Mouse (Mus musculus): ENCODE measurements around the gene Sipa1l1. TPM values are rescaled to one million over a fixed set of nuclear protein-coding genes. Genes with fewer than 3 reads are reported as not detected.

Sipa1l1 gene
- polyA plus RNA-seq, 1 experiment from 2014 or later = 28.6 TPM

DNA sequence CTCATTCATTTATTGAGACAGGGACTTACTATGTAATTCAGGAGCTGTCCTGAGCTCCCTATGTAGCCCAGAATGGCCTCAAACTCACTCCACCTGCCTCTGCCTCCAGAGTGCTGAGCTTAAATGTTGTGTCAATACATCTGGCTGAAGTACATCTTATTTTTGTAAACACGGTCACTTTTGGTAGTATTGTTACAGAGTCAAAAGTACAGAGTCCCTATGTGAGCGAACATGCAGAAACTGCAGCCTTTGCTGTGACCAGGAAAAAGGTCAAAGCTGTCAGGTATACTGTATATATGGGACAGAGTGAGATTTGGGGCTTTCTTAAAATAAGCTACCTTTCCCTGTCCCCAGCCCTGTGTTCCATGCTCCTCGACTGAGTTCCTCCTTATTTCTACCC is 17.6 kb downstream of the Sipa1l1 start:
- H3K27me3 ChIP-seq (ENCODE audit: low read depth, poor library complexity, severe bottlenecking) = no peaks in the 10 kb centered on the region
- peaks cover 43% of the 10 kb centered on the region for H3K4me1 ChIP-seq
- peak; percentile 3 for DNase-seq (ENCODE audit: low spot score)
- 76% methylated on average over 3 of the region's 3 CpGs for WGBS
- no peak overlapping the region for H3K27ac ChIP-seq (replicated peaks)
- no peak overlapping the region for H3K4me3 ChIP-seq
- peaks cover 26% of the 10 kb centered on the region for H3K9me3 ChIP-seq (replicated peaks)
- peaks cover 30% of the 10 kb centered on the region for H3K36me3 ChIP-seq

DNA sequence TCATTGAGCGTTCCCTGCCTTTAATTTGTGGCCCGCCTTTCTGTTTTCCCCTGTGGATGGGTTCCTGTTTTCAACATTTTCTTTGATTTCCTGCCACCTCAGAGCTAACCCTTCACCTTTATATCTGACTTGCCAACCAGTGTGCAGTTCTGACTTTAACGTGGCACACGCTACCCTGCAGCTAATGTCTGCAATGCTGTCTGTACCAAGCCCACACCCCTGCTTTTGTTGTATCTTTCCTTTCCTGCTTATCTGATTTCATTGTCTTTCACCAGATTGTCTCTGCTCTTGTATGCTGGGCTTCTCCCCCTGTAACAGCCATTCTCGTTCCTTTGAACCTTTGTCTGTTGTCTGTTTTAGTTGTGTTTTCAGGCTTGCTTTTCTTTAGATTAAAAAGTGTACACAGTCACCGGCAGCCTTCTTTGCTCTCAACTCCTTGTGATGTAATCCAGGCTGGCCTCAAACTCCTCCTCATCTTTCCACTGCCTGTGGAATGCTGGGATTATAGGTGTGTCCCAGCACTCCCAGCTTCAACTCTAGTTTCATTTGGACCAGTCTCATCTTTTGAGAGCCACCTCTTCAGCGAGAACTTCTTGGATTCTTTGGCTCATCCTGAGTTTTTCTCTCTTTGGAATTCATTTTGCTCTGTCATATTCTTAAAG is 18.2 kb downstream of the Sipa1l1 start:
- Histone ChIP-seq H3K9me3 (replicated peaks) (peaks cover 21% of the 10 kb centered on the region), H3K27me3 (ENCODE audit: low read depth, poor library complexity, severe bottlenecking) (no peaks in the 10 kb centered on the region), H3K4me3 (no peak overlapping the region), H3K36me3 (peaks cover 24% of the 10 kb centered on the region), H3K27ac (replicated peaks) (no peak overlapping the region), H3K4me1 (peaks cover 43% of the 10 kb centered on the region)
- peak; percentile 9 for DNase-seq (ENCODE audit: low spot score)
- 73% methylated on average over 7 of the region's 7 CpGs for WGBS

DNA sequence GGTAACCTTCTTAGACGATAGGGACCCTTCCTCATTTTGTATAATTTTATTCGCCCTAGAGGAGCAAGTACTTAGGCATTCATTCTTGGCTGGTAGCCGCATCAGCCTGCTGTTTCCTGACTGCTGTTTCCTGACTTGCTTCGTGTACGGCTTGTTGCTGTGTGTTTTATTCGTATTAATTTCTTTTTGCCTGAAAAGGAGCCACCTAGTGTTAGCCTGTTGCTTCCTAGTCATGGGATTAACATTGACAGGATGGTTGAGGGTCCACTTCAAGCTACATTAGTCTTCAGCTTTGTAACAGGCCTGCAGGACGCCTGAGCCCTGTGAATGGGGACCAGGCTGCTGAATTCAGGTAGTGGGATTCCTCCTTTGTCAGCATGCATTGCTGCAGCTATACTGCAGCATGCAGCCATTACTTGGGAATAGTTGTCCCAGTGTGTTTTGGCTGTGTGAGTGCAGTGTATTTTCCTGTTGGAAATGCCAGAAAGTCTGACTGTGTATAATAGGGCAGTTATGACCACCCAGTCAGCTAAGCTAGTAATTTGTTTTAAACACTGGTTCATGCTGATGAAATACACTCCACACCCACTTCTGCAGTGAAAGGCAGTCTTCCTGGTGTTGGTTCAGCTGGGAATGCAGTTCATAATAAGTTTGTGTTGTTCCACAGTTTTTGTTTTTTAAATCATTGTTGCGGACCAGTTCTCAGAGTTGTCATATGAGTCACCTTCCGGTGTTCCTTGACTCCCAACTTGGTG is 19.4 kb downstream of the Sipa1l1 start:
- WGBS = 69% methylated on average over 9 of the region's 9 CpGs
- H3K27ac ChIP-seq (replicated peaks) = no peak overlapping the region

DNA sequence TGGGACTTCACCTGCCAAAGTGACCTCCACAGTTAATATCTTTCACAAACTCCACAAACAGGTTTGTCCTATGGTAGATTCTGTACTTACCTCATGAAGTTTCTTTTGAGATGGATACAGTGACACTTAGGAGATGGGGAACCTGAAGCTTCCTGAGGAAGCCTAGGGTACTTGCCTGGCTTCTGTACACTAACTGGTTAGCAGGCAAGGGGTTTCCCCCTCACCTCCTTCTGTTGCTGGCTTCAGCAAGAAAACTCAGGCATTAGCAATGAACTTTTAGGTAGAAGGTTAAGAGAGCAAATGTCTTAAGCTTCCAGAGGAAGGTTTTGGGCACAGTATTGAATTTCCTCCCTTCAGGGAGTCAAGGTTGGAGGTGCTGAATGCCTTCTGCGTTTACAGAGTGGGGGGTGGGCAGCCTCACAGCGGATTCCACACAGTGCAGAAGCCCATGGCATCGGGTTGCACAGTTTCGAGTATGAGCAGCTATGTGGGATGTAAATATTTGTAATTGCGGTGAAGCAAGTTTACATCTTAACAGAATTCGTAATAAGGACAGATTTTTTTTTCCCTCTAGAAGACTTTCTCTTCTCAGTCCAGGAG is 20.1 kb downstream of the Sipa1l1 start:
- DNase-seq (ENCODE audit: low spot score) = no peak
- Histone ChIP-seq H3K4me3 (no peak overlapping the region), H3K4me1 (peaks cover 49% of the 10 kb centered on the region), H3K36me3 (peaks cover 11% of the 10 kb centered on the region), H3K27ac (replicated peaks) (no peak overlapping the region), H3K27me3 (ENCODE audit: low read depth, poor library complexity, severe bottlenecking) (no peaks in the 10 kb centered on the region), H3K9me3 (replicated peaks) (peaks cover 6% of the 10 kb centered on the region; the same call in 1 of the 2 replicates)
- 53% methylated on average over 6 of the region's 6 CpGs for WGBS

More for the DNA sequence above, 19.4 kb downstream of the Sipa1l1 start:
- no peak for DNase-seq (ENCODE audit: low spot score)
- H3K4me3 ChIP-seq = no peak overlapping the region
- H3K36me3 ChIP-seq = peaks cover 13% of the 10 kb centered on the region
- H3K4me1 ChIP-seq = peaks cover 49% of the 10 kb centered on the region
- peaks cover 9% of the 10 kb centered on the region for H3K9me3 ChIP-seq (replicated peaks)
- no peaks in the 10 kb centered on the region for H3K27me3 ChIP-seq (ENCODE audit: low read depth, poor library complexity, severe bottlenecking)

DNA sequence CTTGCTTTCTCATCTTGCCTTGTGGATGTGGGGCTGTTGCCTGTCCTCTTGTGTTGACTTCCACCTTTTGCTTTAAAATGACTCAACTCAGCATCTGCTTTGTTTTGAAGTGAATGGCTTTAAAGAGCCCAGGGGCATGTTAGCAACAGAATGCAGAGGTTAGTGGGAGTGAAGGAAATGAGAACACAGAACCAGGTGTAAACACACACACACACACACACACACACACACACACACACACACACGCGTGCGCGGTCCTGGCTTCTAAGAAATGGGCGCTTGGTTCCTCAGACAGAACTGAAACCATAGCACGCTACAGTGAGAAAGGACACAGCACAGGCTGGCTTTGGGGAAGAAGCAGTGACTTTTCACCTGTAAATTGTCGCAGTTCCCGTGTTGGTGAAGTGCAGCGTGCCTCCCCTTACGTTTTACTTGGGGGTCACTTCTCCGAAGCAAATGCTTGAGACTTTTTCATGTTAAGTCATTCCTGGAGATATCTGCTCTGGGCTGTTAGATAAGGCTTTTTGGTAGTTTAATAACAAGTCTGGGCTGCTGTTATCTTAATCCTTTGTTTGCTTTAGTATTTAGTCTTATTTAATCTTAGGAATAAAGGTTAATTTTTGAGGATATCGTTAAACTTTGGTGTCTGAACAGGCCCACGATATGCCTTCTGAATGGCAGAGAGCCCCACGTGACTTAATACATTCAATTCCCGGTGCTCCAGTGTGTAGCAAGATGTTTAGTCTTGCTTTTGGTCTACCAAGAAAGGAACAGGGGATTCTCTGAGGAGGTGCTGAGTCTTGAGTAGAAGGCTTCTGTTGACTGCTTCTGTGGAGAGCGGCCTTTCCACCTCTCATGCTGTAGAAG is 20.8 kb downstream of the Sipa1l1 start:
- WGBS = 85% methylated on average over 16 of the region's 16 CpGs

DNA sequence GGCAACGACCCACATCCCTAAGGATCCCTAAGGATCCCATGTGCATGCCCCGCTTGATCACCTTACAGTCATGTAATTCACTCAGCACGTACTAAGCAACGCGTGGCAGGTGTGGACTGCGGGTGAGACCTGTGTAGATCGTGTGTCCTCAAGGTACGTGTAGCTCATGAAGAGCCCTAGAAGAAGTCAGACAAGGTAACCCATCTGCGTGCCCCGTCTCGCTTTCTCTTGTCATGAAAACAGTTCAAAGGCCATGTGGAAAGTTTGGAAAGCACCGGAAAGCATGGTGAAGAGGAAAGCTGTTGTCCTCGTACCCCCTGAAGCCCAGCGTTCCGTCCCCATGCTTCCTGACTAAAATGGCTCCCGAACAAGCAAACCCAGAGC is 21.5 kb downstream of the Sipa1l1 start:
- H3K4me3 ChIP-seq = no peak overlapping the region
- H3K9me3 ChIP-seq (replicated peaks) = no peaks in the 10 kb centered on the region
- no peak overlapping the region; the same call in 1 of the 2 replicates for H3K27ac ChIP-seq (replicated peaks)
- no peak for DNase-seq (ENCODE audit: low spot score)
- H3K27me3 ChIP-seq (ENCODE audit: low read depth, poor library complexity, severe bottlenecking) = no peaks in the 10 kb centered on the region
- H3K4me1 ChIP-seq = peaks cover 52% of the 10 kb centered on the region
- peaks cover 4% of the 10 kb centered on the region; the same call in 1 of the 2 replicates for H3K36me3 ChIP-seq
- 94% methylated on average over 16 of the region's 16 CpGs for WGBS

More for the DNA sequence above, 20.8 kb downstream of the Sipa1l1 start:
- Histone ChIP-seq H3K27me3 (ENCODE audit: low read depth, poor library complexity, severe bottlenecking) (no peaks in the 10 kb centered on the region), H3K36me3 (peaks cover 9% of the 10 kb centered on the region), H3K27ac (replicated peaks) (no peak overlapping the region), H3K4me1 (peaks cover 49% of the 10 kb centered on the region), H3K4me3 (no peak overlapping the region), H3K9me3 (replicated peaks) (peaks cover 4% of the 10 kb centered on the region; the same call in 1 of the 2 replicates)
- no peak for DNase-seq (ENCODE audit: low spot score)

DNA sequence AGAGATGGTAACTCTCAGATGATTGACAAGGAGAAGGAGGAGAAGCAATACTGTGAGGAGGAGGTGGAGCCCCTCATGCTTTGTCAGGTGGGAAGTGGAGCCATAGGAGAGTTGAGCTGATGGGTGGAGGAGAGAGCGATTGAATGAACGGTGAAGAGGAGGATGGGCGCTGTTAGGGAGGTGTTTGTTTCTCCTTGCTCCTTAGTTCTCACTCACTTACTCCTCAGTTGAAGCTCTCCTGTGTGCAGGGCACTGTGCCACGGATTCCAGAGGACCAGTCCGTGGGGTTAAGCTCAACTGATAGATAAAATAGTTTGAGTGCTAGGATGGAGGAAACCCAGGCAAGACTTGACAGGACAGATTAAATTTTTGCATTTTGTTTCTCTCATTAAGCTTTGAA is 22.6 kb downstream of the Sipa1l1 start:
- Histone ChIP-seq H3K36me3 (peaks cover 4% of the 10 kb centered on the region; the same call in 1 of the 2 replicates), H3K4me3 (no peak overlapping the region), H3K27me3 (ENCODE audit: low read depth, poor library complexity, severe bottlenecking) (no peaks in the 10 kb centered on the region), H3K9me3 (replicated peaks) (no peaks in the 10 kb centered on the region), H3K27ac (replicated peaks) (no peak overlapping the region), H3K4me1 (peaks cover 61% of the 10 kb centered on the region)
- WGBS = 86% methylated on average over 5 of the region's 5 CpGs
- DNase-seq (ENCODE audit: low spot score) = peak; percentile 5

DNA sequence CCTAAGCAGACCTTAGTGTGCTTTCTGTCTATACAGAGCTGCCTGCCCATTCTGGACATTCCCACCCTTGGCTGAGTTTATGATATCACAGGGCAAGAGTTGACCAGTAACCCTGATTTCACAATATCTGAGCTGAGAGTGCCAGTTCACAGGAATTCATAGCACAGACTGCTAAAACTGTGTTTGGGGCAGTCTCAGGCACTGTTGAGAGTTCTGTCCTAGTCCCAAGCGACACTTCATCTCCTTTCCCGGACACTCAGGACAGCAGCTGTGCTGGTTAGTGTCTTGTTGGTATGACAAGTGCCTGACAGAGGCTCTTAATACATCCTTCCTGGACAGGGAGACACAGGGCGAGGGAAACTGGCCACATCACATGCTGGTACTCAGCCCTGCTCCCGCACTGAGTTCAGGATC is 23.5 kb downstream of the Sipa1l1 start:
- H3K4me1 ChIP-seq = peaks cover 60% of the 10 kb centered on the region
- 83% methylated on average over 4 of the region's 4 CpGs for WGBS

DNA sequence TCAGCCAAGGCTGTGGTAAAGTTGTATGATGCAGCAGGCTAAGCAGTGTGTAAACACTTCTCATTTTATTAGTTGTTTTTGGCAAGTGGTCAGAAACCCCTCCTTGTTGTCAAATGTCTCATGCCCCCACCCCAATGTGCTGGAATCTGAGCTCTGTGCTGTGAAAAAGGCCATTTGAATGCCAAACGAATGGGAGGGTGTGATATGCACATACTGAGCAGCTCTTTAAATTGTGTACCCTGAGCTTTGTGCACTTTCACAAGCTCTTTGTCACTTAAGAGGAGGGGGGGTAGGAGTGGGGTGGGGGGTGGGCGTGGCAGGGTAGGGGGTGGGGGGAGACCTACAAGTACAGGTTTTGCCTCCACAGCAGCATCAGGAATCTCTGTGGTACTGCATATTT is 24.4 kb downstream of the Sipa1l1 start:
- Histone ChIP-seq H3K36me3 (peaks cover 4% of the 10 kb centered on the region; the same call in 1 of the 2 replicates), H3K4me1 (peaks cover 52% of the 10 kb centered on the region), H3K4me3 (no peak overlapping the region), H3K27ac (replicated peaks) (no peak overlapping the region), H3K9me3 (replicated peaks) (no peaks in the 10 kb centered on the region), H3K27me3 (ENCODE audit: low read depth, poor library complexity, severe bottlenecking) (no peaks in the 10 kb centered on the region)
- DNase-seq (ENCODE audit: low spot score) = no peak
- WGBS = 50% methylated on average over 2 of the region's 2 CpGs

More for the DNA sequence above, 23.5 kb downstream of the Sipa1l1 start:
- H3K27ac ChIP-seq (replicated peaks) = no peak overlapping the region
- H3K36me3 ChIP-seq = peaks cover 4% of the 10 kb centered on the region; the same call in 1 of the 2 replicates
- H3K27me3 ChIP-seq (ENCODE audit: low read depth, poor library complexity, severe bottlenecking) = no peaks in the 10 kb centered on the region
- no peaks in the 10 kb centered on the region for H3K9me3 ChIP-seq (replicated peaks)
- DNase-seq (ENCODE audit: low spot score) = no peak
- no peak overlapping the region for H3K4me3 ChIP-seq

DNA sequence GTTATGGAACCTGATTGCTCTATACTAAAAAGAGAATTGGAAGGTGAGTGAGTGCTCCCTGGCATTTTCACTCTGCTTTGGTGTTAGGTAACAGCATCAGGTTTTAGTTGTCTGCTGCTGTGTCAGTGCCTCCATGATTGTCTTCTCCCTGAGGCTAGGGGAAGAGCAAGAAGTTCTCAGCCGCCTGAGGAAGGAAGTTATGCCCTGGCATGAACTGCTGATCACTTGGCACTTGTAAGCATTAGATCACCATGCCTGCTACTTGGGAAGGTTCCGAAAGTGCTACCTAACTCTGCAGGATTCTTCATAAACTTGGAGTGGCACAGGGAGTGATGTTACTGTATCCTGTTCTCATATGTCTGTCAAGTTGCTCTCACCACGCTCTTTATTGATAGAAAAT is 25.8 kb downstream of the Sipa1l1 start:
- Histone ChIP-seq H3K36me3 (peaks cover under 1% of the 10 kb centered on the region; the same call in 1 of the 2 replicates), H3K4me3 (no peak overlapping the region)

DNA sequence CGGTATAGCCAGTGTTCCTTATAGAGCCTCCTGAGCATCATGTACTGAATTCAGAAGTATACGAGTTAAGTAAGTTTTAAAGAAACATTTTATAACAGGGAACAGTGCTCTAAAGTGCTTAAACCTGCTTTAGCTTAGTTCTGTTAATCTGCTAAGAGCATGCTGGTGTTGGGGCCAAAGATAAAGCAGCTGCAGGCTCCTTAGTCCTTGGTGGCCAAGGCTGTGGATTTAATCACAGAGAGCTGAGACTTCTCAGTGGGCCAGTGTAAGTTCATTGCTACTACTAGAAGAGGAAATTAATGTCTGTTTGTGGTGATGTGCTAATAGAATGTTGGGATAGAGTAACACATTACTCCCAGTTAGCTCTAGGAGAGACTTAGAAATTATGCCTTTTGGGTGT is 27.1 kb downstream of the Sipa1l1 start:
- peaks cover 28% of the 10 kb centered on the region for H3K4me1 ChIP-seq
- 83% methylated on average over 2 of the region's 2 CpGs for WGBS
- H3K4me3 ChIP-seq = no peak overlapping the region
- no peak overlapping the region for H3K27ac ChIP-seq (replicated peaks)
- H3K36me3 ChIP-seq = peaks cover 7% of the 10 kb centered on the region; the same call in 1 of the 2 replicates
- no peaks in the 10 kb centered on the region for H3K9me3 ChIP-seq (replicated peaks)
- no peak for DNase-seq (ENCODE audit: low spot score)
- no peaks in the 10 kb centered on the region for H3K27me3 ChIP-seq (ENCODE audit: low read depth, poor library complexity, severe bottlenecking)

More for the DNA sequence above, 25.8 kb downstream of the Sipa1l1 start:
- no peak for DNase-seq (ENCODE audit: low spot score)
- H3K4me1 ChIP-seq = peaks cover 38% of the 10 kb centered on the region
- H3K27me3 ChIP-seq (ENCODE audit: low read depth, poor library complexity, severe bottlenecking) = no peaks in the 10 kb centered on the region
- H3K9me3 ChIP-seq (replicated peaks) = no peaks in the 10 kb centered on the region
- WGBS = 88% methylated on average over 3 of the region's 3 CpGs
- no peak overlapping the region for H3K27ac ChIP-seq (replicated peaks)

DNA sequence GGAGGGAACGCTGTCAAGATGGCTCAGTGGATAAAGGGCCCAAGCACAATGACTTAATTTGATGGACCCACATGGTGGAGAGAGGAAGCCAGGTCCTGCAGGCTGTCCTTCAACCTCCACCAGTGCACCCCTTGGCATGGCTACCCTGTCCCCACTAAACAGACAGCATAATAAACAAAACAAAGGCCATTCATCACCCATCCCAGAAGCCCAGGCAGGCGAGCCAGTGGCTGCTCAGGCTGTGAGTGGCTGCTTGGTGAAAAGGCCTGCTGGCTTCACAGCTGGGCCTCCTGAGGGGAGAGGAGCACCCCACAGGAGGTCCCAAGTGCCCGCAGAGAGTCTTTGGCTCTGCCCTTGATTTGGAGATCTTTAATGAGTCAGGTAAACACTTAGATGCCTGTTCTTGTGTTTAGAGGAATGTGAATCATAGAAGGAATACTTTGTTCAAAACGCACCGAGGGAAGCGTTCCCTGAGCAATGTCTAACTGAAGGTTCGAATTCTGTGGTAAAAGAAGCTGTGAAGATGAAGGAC is 27.6 kb downstream of the Sipa1l1 start:
- 26% methylated on average over 7 of the region's 7 CpGs for WGBS
- H3K4me1 ChIP-seq = peaks cover 28% of the 10 kb centered on the region

More for the DNA sequence above, 27.6 kb downstream of the Sipa1l1 start:
- no peak for DNase-seq (ENCODE audit: low spot score)
- H3K27ac ChIP-seq (replicated peaks) = peak overlapping the region; percentile 23; the same call in 1 of the 2 replicates
- H3K27me3 ChIP-seq (ENCODE audit: low read depth, poor library complexity, severe bottlenecking) = no peaks in the 10 kb centered on the region
- H3K4me3 ChIP-seq = no peak overlapping the region
- peaks cover 7% of the 10 kb centered on the region; the same call in 1 of the 2 replicates for H3K36me3 ChIP-seq
- H3K9me3 ChIP-seq (replicated peaks) = no peaks in the 10 kb centered on the region

Data from midbrain, embryonic 10.5 days (tissue).